Mouse (Mus musculus): ENCODE measurements around the gene Inpp4b.

- TF ChIP-seq POLR2A (IDR thresholded peaks at IDR 0.05; ENCODE audit: insufficient read depth, low read depth, low read length), result no peak
- no peak for TF ChIP-seq CTCF (IDR thresholded peaks at IDR 0.05; ENCODE audit: insufficient read depth, low read depth, low read length)
Observed at GRCm38 (mm10) chr8:81777704-81778103, 435.3 kb downstream of the Inpp4b start.

Measured in olfactory bulb, adult 2 months (tissue).